Mouse (Mus musculus) large intestine, adult 2 months (tissue): ENCODE measurements around the gene Gse1. TPM values are rescaled to one million over a fixed set of nuclear protein-coding genes. Genes with fewer than 3 reads are reported as not detected.

Source experiments
- DNase-seq: peaks from one replicate; pipeline ENCODE4 v3.0.0-alpha.2; 2012; ENCODE audit warnings: low read depth, low spot score
- WGBS: fragments of 180-500 bp; shearing (Covaris S2); methylation state at CpG from one replicate; pipeline ENCODE4 v1.1.7; 2018; 5-methylcytosine and 5-hydroxymethylcytosine counted together
- polyA plus RNA-seq: library from polyadenylated mRNA; depleted of rRNA; stranded (reverse); fragments of >200 nt; gene quantifications from 2 replicates; pipeline ENCODE4 v1.2.3, GENCODE M21; 2012

Gse1 gene
- polyA plus RNA-seq, 1 experiment: 22.1 TPM

GRCm38 (mm10) chr8:120494903-120495302 lies 266.6 kb downstream of the Gse1 start:
- no peak for DNase-seq
- WGBS: 20% methylated on average over 15 of the region's 15 CpGs

GRCm38 (mm10) chr8:120495461-120495860 lies 267.2 kb downstream of the Gse1 start:
- no peak for DNase-seq
- 38% methylated on average over 5 of the region's 5 CpGs for WGBS

GRCm38 (mm10) chr8:120496478-120496877 lies 268.2 kb downstream of the Gse1 start:
- no peak for DNase-seq
- 98% methylated on average over 15 of the region's 15 CpGs for WGBS

- 79% methylated on average over 11 of the region's 11 CpGs for WGBS
- DNase-seq: no peak
These were observed 269.3 kb downstream of the Gse1 start for GRCm38 (mm10) chr8:120497503-120497946.

GRCm38 (mm10) chr8:120498349-120498831 lies 270.1 kb downstream of the Gse1 start:
- no peak for DNase-seq

GRCm38 (mm10) chr8:120498926-120499605 lies 270.8 kb downstream of the Gse1 start:
- WGBS: 10% methylated on average over 9 of the region's 9 CpGs
- no peak for DNase-seq

More at GRCm38 (mm10) chr8:120498349-120498831, 270.1 kb downstream of the Gse1 start:
- 21% methylated on average over 4 of the region's 4 CpGs for WGBS

GRCm38 (mm10) chr8:120500701-120501261 lies 272.5 kb downstream of the Gse1 start:
- no peak for DNase-seq
- 42% methylated on average over 8 of the region's 8 CpGs for WGBS

- 51% methylated on average over 5 of the region's 5 CpGs for WGBS
- no peak for DNase-seq
These were observed 273.2 kb downstream of the Gse1 start for GRCm38 (mm10) chr8:120501426-120501825.

- 46% methylated on average over 5 of the region's 5 CpGs for WGBS
- no peak for DNase-seq
These were observed 274.2 kb downstream of the Gse1 start for GRCm38 (mm10) chr8:120502428-120502827.

- no peak for DNase-seq
- 34% methylated on average over 20 of the region's 20 CpGs for WGBS
These were observed 276.2 kb downstream of the Gse1 start for GRCm38 (mm10) chr8:120504251-120505081.

GRCm38 (mm10) chr8:120505082-120505511 lies 276.8 kb downstream of the Gse1 start:
- DNase-seq: no peak
- 24% methylated on average over 19 of the region's 19 CpGs for WGBS

- WGBS: 75% methylated on average over 23 of the region's 23 CpGs
- no peak for DNase-seq
These were observed 277.5 kb downstream of the Gse1 start for GRCm38 (mm10) chr8:120505619-120506310.

GRCm38 (mm10) chr8:120506562-120506961 lies 278.3 kb downstream of the Gse1 start:
- 70% methylated on average over 2 of the region's 2 CpGs for WGBS
- DNase-seq: no peak

GRCm38 (mm10) chr8:120507290-120507689 lies 279.0 kb downstream of the Gse1 start:
- WGBS: 92% methylated on average over 9 of the region's 9 CpGs
- DNase-seq: no peak

- WGBS: 44% methylated on average over 21 of the region's 21 CpGs
- DNase-seq: no peak
These were observed 281.1 kb downstream of the Gse1 start for GRCm38 (mm10) chr8:120509136-120510034.

GRCm38 (mm10) chr8:120510035-120510416 lies 281.8 kb downstream of the Gse1 start:
- 62% methylated on average over 6 of the region's 6 CpGs for WGBS

GRCm38 (mm10) chr8:120510863-120511457 lies 282.7 kb downstream of the Gse1 start:
- no peak for DNase-seq
- WGBS: 77% methylated on average over 5 of the region's 5 CpGs

More at GRCm38 (mm10) chr8:120510035-120510416, 281.8 kb downstream of the Gse1 start:
- DNase-seq: no peak

GRCm38 (mm10) chr8:120511737-120512136 lies 283.5 kb downstream of the Gse1 start:
- no peak for DNase-seq
- 62% methylated on average over 8 of the region's 8 CpGs for WGBS
